Mouse (Mus musculus): ENCODE data around the gene Atp8b3.

GRCm38 (mm10) chr10:80481002-80481401, 57.9 kb downstream of the Atp8b3 start:
- no peak for TF ChIP-seq CTCF (IDR thresholded peaks at IDR 0.05)
- TF ChIP-seq EP300 (IDR thresholded peaks at IDR 0.05), result no peak
